ENCODE assay signal across 8 mouse cellular contexts in genomic region chr14:19985912-19986613, GRCm38 (mm10). TPM values are rescaled to one million over a fixed set of nuclear protein-coding genes. Genes with fewer than 3 reads are reported as not detected.
A peak's percentile ranks its signal among the peaks of the same experiment; 100 is the strongest.
DNase-seq lines count a peak whose midpoint lies in the region.

No protein-coding gene starts in this region.

- peak; percentile 41 to 47 for DNase-seq in heart, adult 18-20 months
- DNase-seq in heart, postnatal 25 days (ENCODE audit: low spot score), result no peak
- peak; percentile 36 for DNase-seq in brain, adult 2 months (ENCODE audit: low read depth, low spot score)
- DNase-seq in heart, postnatal 10 days, result peak; percentile 9 to 16
- no peak for DNase-seq in urinary bladder, postnatal 4 days (ENCODE audit: low spot score in 2 of 2)
- no peak for DNase-seq in embryo, embryonic 10.5 days (ENCODE audit: low spot score)
- no peak for DNase-seq in left cerebral cortex, adult 8-10 months (ENCODE audit: low spot score in 2 of 2)

- peak overlapping the region; percentile 96 for H3K27ac ChIP-seq in macrophage

- H3K79me2 ChIP-seq in macrophage (ENCODE audit: inconsistent target), result no peaks in the 10 kb centered on the region

- H3K36me3 ChIP-seq in macrophage (ENCODE audit: inconsistent target), result no peaks in the 10 kb centered on the region

- H3K4me3 ChIP-seq in macrophage (ENCODE audit: inconsistent target), result peak overlapping the region; percentile 24

- intact Hi-C loops in heart, postnatal 25 days (cut with DNase I), result loop anchor here (5.0 kb wide), 1 partner anchor 81 kb away; no protein-coding TSS in a partner anchor
- intact Hi-C loops in heart, postnatal 10 days (cut with DNase I), result no loop called here

- whole genome bisulfite sequencing in macrophage (ENCODE audit: missing documents), result 4% methylated on average over 8 of the region's 8 CpGs

RNA-seq across cellular contexts. Expression of gene Gng2, which starts 8.6 kb away (rescaled TPM):
- 10 to 100 TPM; 11.1 to 12.6 TPM for total RNA-seq in heart, adult 18-20 months (2021)
- total RNA-seq in heart, postnatal 25 days (2021), result 10 to 100 TPM; 15.8 to 16.7 TPM
- 10 to 100 TPM; 20.7 to 30.5 TPM for total RNA-seq in heart, postnatal 10 days (2021)
- 10 to 100 TPM in 19 of 26 experiments, 1 to 10 TPM in 7; 4.2 to 66.1 (median 29.6) TPM for total RNA-seq in macrophage (2018; cell fraction: chromatin; rRNA removed)
- total RNA-seq in macrophage (2018; cell fraction: cytosol; rRNA removed), result 100 to 1,000 TPM; 131 to 281 (median 162) TPM
- 100 to 1,000 TPM in 2 of 26 experiments, 10 to 100 TPM in 24; 21.1 to 122 (median 61.1) TPM for total RNA-seq in macrophage (2018; cell fraction: nucleus; rRNA removed)
- 134 to 216 TPM (median 195 TPM) in 3 replicates for polyA plus RNA-seq in macrophage (2018)
- 100 to 1,000 TPM; 175 to 217 (median 197) TPM for total RNA-seq in left cerebral cortex, adult 8-10 months (2022)

Comparison
In these comparisons a context has a peak if more than half of its experiments do, and no peak if none do; other contexts are left out.
1. DNase-seq: peak in heart, adult 18-20 months (2 of 2), brain, adult 2 months (single experiment) and heart, postnatal 10 days (2 of 2); none in heart, postnatal 25 days (single experiment), urinary bladder, postnatal 4 days (0 of 2), embryo, embryonic 10.5 days (single experiment) and left cerebral cortex, adult 8-10 months (0 of 2).
2. RNA of gene Gng2, which starts 8.6 kb away (total RNA-seq): 175 to 217 TPM in left cerebral cortex, adult 8-10 months; 20.7 to 30.5 TPM in heart, postnatal 10 days, 15.8 to 16.7 TPM in heart, postnatal 25 days and 11.1 to 12.6 TPM in heart, adult 18-20 months; every median in the first group is over 4 times any median in the second.